Mouse (Mus musculus) heart, embryonic 12.5 days (tissue): ENCODE data around the gene Chd1l. TPM values are rescaled to one million over a fixed set of nuclear protein-coding genes. Genes with fewer than 3 reads are reported as not detected.

Source experiments
- ATAC-seq: fragments of 200-750 bp; cut with Nextera tagmentation; 2 replicates; pipeline ENCODE4 v1.8.0; 2017; ENCODE audit warnings: moderate TSS enrichment, moderate library complexity; ENCODE audit not compliant: insufficient number of reproducible peaks, low FRiP score
- H3K27ac ChIP-seq: fragments of 300-500 bp; sonication (generic); 2 replicates; pipeline ENCODE4 v1.5.1; 2016; ENCODE audit warnings: mild to moderate bottlenecking, moderate library complexity; ENCODE audit not compliant: poor library complexity, severe bottlenecking
- H3K27me3 ChIP-seq: fragments of 300-500 bp; sonication (generic); replicated peaks from 2 replicates; pipeline ENCODE4 v1.6.1; 2016; ENCODE audit warnings: mild to moderate bottlenecking, moderate library complexity
- H3K36me3 ChIP-seq: fragments of 300-500 bp; sonication (generic); 2 replicates; pipeline ENCODE4 v1.6.1; 2016; ENCODE audit warnings: mild to moderate bottlenecking, moderate library complexity
- H3K4me1 ChIP-seq: fragments of 300-500 bp; sonication (generic); replicated peaks from 2 replicates; pipeline ENCODE4 v1.6.1; 2016; ENCODE audit warnings: mild to moderate bottlenecking
- H3K4me2 ChIP-seq: fragments of 300-500 bp; sonication (generic); 2 replicates; pipeline ENCODE4 v1.6.1; 2016; ENCODE audit warnings: mild to moderate bottlenecking, moderate library complexity
- H3K4me3 ChIP-seq: fragments of 300-500 bp; sonication (generic); 2 replicates; pipeline ENCODE4 v1.5.1; 2016; ENCODE audit warnings: mild to moderate bottlenecking
- H3K9ac ChIP-seq: fragments of 300-500 bp; sonication (generic); 2 replicates; pipeline ENCODE4 v1.6.1; 2016; ENCODE audit warnings: mild to moderate bottlenecking, moderate library complexity
- H3K9me3 ChIP-seq: fragments of 300-500 bp; sonication (generic); replicated peaks from 2 replicates; pipeline ENCODE4 v1.6.1; 2016; ENCODE audit warnings: mild to moderate bottlenecking, moderate library complexity
- WGBS: fragments of 180-500 bp; shearing (Covaris S2); methylation state at CpG from one replicate; pipeline ENCODE4 v1.1.7; 2016; 5-methylcytosine and 5-hydroxymethylcytosine counted together
- polyA plus RNA-seq: library from polyadenylated mRNA; unstranded; fragments of >200 nt; fragmentation: Nextera tagmentation; extraction: Ambion mirVana; gene quantifications from 2 replicates; pipeline ENCODE4 v1.2.1, GENCODE M21; 2016

The Chd1l gene
- polyA plus RNA-seq, 1 experiment from 2014 or later = 19.7 TPM

DNA sequence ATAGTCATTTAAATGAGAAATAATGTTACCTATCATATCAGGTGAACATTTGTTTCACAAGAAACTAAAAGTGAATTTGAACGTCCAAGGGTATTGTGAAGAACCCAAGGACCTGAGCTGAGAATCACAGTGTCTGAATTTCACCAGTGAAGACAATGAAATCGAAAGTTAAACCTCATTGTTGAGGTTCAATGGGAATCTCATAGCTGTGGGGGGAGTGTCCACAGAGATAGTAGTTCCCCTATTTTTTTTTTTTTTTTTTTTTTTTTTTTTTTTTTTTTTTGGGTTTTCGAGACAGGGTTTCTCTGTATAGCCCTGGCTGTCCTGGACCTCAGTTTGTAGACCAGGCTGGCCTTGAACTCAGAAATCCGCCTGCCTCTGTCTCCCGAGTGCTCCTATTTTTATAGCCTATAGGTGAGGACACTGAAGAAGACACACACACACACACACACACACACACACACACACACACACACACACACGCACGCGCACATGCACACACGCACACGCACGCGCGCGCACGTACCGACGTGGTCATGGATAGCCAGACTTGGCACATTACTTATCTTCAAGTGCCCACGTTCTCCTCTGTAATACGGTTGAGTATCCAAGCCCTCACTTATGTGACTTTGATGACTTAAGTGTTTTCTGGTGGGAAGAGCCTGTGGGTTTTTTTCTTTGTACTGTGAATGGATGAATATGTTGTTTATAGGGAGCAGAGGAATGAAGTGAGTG is 7.3 kb upstream of the Chd1l start:
- Histone ChIP-seq H3K4me2 (no peak overlapping the region), H3K4me3 (no peak overlapping the region), H3K4me1 (0 out of 2 replicates have a peak, but pooled peaks cover 3% of the 10 kb centered on the region), H3K9me3 (no peaks in the 10 kb centered on the region), H3K27me3 (0 out of 2 replicates have a peak, but pooled peaks cover 3% of the 10 kb centered on the region), H3K36me3 (no peaks in the 10 kb centered on the region), H3K27ac (no peak overlapping the region), H3K9ac (no peak overlapping the region)
- no peak for ATAC-seq
- 88% methylated on average over 18 of the region's 19 CpGs for WGBS

DNA sequence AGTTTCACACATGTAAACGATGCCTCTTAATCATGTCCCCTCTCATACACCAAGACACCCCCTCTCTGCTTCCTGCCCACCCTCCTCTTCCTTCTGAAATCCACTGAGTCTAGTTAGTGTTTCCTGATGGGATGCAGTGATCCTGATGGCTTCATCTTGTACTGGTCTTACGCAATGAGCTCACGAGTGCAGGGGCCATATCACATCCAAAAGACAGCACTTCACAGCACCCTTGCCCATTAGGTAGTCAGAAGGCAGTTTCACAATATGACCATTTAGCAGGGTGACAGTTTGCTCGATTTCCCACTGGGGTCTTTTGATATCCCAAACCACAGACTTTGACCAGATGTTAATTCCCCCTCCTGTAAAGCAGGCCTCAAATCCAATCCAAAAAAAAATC is 5.9 kb upstream of the Chd1l start:
- 0 out of 2 replicates have a peak, but pooled peaks cover 3% of the 10 kb centered on the region for H3K27me3 ChIP-seq
- H3K4me2 ChIP-seq = no peak overlapping the region
- no peak for ATAC-seq
- WGBS = 78% methylated on average over 4 of the region's 4 CpGs
- no peak overlapping the region for H3K27ac ChIP-seq
- H3K9me3 ChIP-seq = no peaks in the 10 kb centered on the region
- no peaks in the 10 kb centered on the region for H3K36me3 ChIP-seq
- no peak overlapping the region for H3K4me3 ChIP-seq
- 0 out of 2 replicates have a peak, but pooled peaks cover 3% of the 10 kb centered on the region for H3K4me1 ChIP-seq
- H3K9ac ChIP-seq = no peak overlapping the region

DNA sequence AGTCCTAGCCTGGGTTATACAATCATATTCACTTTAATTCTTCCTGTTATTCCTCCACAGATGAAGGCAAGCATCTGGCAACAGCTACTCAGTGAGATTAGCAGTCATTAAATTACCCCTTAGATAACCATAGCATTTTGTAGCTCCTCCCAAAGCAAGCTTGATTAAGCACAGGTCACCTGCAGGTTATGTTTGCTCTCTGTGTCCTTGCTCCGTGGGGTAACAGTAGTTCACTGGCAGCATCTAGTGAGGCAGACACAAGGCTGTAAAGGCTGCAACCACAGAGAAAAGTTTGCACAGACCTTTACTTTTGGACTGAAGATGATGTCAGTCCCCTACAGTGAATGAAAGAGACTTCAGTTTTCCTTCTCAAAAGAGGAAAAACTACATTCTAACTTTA is 5.2 kb upstream of the Chd1l start:
- ATAC-seq = no peak
- Histone ChIP-seq H3K4me3 (no peak overlapping the region), H3K9me3 (no peaks in the 10 kb centered on the region), H3K4me2 (no peak overlapping the region), H3K9ac (no peak overlapping the region), H3K36me3 (no peaks in the 10 kb centered on the region), H3K4me1 (peaks cover 6% of the 10 kb centered on the region; the same call in 1 of the 2 replicates), H3K27me3 (0 out of 2 replicates have a peak, but pooled peaks cover 3% of the 10 kb centered on the region), H3K27ac (no peak overlapping the region)
- WGBS = 29% methylated on average over 1 of the region's 1 CpGs

DNA sequence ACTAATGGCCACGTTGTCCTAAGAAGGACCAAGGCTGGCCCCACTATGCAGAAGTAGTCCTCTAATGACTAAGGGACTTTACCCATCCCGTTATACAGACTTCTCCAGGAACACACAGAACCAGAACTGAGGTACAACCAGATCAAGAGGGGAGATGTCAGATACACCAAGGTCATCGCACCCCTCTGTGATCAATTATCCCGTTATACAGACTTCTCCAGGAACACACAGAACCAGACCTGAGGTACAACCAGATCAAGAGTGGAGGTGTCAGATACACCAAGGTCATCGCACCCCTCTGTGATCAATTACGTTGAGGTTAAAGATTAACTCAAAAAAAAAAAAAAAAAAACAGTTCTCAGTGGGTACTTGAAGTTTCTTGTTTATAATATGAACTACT is 1.0 kb upstream of the Chd1l start:
- Histone ChIP-seq H3K4me3 (no peak overlapping the region), H3K36me3 (no peaks in the 10 kb centered on the region), H3K27me3 (0 out of 2 replicates have a peak, but pooled peaks cover 3% of the 10 kb centered on the region), H3K9ac (no peak overlapping the region), H3K4me2 (no peak overlapping the region), H3K4me1 (peaks cover 11% of the 10 kb centered on the region; the same call in 1 of the 2 replicates), H3K27ac (no peak overlapping the region), H3K9me3 (no peaks in the 10 kb centered on the region)
- 88% methylated on average over 6 of the region's 6 CpGs for WGBS
- no peak for ATAC-seq

DNA sequence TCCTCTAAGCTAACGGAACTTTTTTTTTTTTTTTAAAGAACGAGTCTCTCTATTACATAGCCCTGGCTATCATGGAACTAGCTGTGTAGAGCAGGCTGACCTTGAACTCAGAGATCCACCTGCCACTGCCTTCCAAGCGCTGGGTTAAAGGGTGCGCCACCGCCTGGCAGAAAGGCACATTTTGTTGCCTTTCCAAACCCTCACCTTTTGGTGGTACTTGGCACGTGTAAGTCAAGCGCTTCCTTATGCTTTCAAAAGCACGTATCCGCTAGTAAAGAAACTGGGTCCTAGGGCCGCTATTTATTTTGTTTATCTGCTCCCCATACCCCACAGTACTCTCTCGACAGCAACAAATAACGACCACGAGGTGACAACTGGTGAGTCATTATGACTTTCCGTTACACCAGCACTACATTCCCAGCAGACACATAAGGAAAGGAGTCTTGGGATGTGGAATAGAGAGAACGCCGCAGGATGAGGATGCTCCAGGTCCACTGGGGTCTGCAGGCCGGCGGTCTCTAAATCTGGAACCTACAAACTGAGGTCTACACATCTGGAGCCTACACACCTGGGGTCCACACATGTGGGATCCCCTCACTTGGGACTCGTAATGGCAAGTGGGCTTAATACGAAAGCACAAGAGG is 680 bp downstream of the Chd1l start:
- WGBS = 3% methylated on average over 20 of the region's 20 CpGs
- H3K27me3 ChIP-seq = 0 out of 2 replicates have a peak, but pooled peaks cover 3% of the 10 kb centered on the region
- H3K4me3 ChIP-seq = peak overlapping the region; percentile 68
- H3K36me3 ChIP-seq = no peaks in the 10 kb centered on the region
- H3K4me2 ChIP-seq = peak overlapping the region; percentile 86
- H3K4me1 ChIP-seq = peaks cover 11% of the 10 kb centered on the region; the same call in 1 of the 2 replicates
- ATAC-seq = peak; percentile 47
- peak overlapping the region; percentile 83 for H3K27ac ChIP-seq
- no peaks in the 10 kb centered on the region for H3K9me3 ChIP-seq
- H3K9ac ChIP-seq = peak overlapping the region; percentile 82

DNA sequence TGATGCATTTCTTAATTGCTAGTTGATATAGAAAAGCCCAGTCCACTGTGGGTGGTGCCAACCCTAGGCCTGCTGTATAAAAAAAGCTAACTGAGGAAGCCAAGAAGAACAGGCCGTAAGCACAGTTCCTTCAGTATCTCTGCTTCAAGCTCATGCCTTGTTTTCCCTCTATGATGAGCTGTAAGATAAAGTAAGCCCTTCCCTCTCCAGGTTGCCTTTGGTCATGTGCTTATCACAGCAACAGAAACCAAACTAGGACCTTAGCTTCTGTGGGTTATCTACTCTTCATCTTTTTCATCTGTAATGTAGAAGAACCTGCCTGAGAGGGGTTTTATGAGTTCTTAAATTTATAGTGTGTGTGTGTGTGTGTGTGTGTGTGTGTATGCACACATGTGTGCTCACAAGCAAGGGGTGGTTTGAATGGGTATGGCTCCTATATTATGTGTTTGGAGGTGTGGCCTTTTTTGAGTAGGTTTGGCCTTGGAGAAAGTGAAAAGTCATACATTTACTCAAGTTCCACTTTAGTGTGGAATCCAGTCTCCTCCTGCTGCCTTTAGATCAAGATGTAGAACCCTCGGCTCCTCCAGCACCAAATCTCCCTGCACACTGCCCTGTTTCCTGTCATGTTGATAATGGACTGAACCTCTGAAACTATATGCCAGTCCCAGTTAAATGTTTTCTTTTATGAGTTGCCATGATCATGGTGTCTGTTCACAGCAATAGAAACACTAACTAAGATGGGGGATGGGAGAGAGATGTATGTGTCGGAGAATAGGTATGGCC is 9.8 kb downstream of the Chd1l start:
- Histone ChIP-seq H3K9me3 (no peaks in the 10 kb centered on the region), H3K4me1 (no peaks in the 10 kb centered on the region), H3K27ac (no peak overlapping the region), H3K9ac (no peak overlapping the region), H3K4me2 (no peak overlapping the region), H3K36me3 (peaks cover 37% of the 10 kb centered on the region), H3K27me3 (no peaks in the 10 kb centered on the region), H3K4me3 (no peak overlapping the region)
- 74% methylated on average over 3 of the region's 3 CpGs for WGBS
- no peak for ATAC-seq

DNA sequence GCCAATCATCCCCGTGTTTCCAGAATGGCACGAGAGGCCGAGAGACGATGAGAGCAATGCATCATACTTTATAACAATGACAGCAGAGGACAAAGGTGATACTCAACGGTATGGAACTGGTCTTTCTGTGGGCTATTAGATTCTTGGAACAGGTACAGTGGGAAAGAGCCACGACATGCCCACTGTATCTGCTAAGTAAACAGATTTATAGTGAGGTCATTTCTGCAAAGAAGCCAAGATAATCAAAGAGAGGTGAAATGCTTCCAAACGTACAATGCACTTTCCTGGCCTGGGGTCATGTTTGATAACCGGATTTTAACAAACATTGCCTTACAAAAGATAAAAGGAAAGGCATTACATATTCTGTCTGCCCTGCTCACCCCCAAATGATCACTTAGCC is 13.2 kb downstream of the Chd1l start:
- Histone ChIP-seq H3K9me3 (no peaks in the 10 kb centered on the region), H3K4me3 (no peak overlapping the region), H3K36me3 (peaks cover 43% of the 10 kb centered on the region), H3K27me3 (no peaks in the 10 kb centered on the region), H3K4me2 (no peak overlapping the region), H3K27ac (no peak overlapping the region), H3K4me1 (no peaks in the 10 kb centered on the region), H3K9ac (no peak overlapping the region)
- ATAC-seq = no peak
- 63% methylated on average over 8 of the region's 8 CpGs for WGBS

DNA sequence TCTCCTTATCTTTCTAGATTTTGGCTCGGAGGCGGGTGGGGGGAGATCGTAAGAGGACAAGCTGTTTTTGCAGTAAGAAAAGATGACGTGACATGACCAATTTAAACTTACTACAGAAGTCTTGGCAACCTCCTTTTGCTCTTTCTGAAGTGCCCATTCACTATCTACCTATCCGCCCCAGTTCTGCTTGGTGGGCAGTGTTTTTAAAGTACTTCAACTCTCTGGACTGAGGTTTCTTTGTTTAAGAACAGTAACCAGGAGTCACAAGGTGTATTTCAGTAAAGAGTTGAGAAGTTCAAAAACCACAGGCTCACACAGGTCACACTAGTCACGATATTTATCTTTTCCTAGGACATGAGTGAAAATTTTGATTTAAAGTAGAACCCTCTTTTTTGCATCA is 14.9 kb downstream of the Chd1l start:
- no peak overlapping the region for H3K9ac ChIP-seq
- H3K27me3 ChIP-seq = no peaks in the 10 kb centered on the region
- peaks cover 43% of the 10 kb centered on the region for H3K36me3 ChIP-seq
- H3K4me1 ChIP-seq = no peaks in the 10 kb centered on the region
- H3K4me2 ChIP-seq = no peak overlapping the region
- no peak overlapping the region for H3K27ac ChIP-seq
- 70% methylated on average over 6 of the region's 6 CpGs for WGBS
- H3K4me3 ChIP-seq = no peak overlapping the region
- no peak for ATAC-seq
- no peaks in the 10 kb centered on the region for H3K9me3 ChIP-seq

DNA sequence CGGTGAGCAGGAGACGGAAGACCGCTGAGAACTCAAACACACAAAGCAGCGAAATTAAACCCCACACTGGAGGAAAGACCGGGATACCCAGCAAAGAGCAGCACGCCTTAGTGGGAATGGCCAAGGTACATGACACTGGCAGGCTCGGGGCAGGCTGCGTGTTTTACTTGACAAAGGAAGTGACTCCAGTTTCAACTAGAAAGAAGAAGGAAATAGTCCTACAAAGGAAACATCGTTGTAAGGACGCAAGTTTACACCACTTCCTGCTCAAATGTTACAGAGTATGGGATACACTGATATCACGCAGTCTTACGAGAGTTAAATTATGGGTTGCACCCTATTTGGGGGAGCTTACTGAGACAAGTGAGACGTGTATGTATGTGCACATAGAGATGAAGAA is 15.9 kb downstream of the Chd1l start:
- H3K9ac ChIP-seq = no peak overlapping the region
- 84% methylated on average over 13 of the region's 13 CpGs for WGBS
- H3K36me3 ChIP-seq = peaks cover 44% of the 10 kb centered on the region
- H3K9me3 ChIP-seq = no peaks in the 10 kb centered on the region
- H3K27me3 ChIP-seq = no peaks in the 10 kb centered on the region
- ATAC-seq = no peak
- no peak overlapping the region for H3K4me3 ChIP-seq
- no peaks in the 10 kb centered on the region for H3K4me1 ChIP-seq
- H3K27ac ChIP-seq = no peak overlapping the region
- no peak overlapping the region for H3K4me2 ChIP-seq

DNA sequence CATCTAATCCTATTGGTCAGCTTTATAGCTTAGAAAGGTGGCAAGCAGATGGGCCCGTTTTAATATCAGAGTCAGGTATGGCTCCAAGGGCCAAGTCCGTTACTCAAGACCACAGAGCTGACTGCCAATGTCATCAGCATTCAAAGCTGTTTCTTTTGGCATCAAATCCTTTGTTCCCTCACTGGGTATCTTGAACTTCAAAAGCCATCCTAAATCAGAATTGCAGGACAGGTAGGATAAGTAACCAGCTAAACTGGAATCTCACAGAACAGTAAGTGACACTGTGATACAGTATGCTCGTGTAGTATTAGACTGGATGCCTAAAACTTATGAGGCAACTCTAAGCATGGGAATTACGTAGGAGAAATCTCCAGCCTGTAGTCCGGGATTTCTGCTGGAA is 16.9 kb downstream of the Chd1l start:
- Histone ChIP-seq H3K4me3 (no peak overlapping the region), H3K27me3 (no peaks in the 10 kb centered on the region), H3K4me2 (no peak overlapping the region), H3K27ac (no peak overlapping the region), H3K4me1 (no peaks in the 10 kb centered on the region), H3K36me3 (peaks cover 42% of the 10 kb centered on the region), H3K9ac (no peak overlapping the region), H3K9me3 (no peaks in the 10 kb centered on the region)
- ATAC-seq = no peak
- 89% methylated on average over 5 of the region's 5 CpGs for WGBS

DNA sequence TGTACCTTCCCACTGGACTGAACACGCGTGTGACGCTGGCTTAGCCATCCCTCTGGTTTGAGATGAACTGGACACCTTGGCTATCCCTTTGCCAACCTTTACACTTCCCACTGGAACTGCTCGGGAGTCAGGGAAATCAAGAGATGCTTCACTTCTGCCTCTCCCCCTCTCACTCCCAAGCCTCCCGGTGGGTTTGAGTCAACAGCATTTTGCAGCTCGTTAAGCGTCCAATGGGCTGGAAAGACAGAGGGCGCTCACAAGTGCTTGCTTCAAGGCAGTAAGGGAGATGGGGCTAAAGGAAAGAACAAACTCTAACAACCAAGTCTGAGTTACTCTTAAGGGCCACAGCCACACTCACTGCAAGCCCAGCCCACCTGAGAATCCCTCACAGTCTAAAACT is 19.3 kb downstream of the Chd1l start:
- no peak overlapping the region for H3K4me2 ChIP-seq
- no peaks in the 10 kb centered on the region for H3K4me1 ChIP-seq
- H3K27ac ChIP-seq = no peak overlapping the region
- ATAC-seq = no peak
- H3K27me3 ChIP-seq = no peaks in the 10 kb centered on the region
- H3K9ac ChIP-seq = no peak overlapping the region
- H3K9me3 ChIP-seq = no peaks in the 10 kb centered on the region
- WGBS = 71% methylated on average over 8 of the region's 8 CpGs
- peaks cover 59% of the 10 kb centered on the region for H3K36me3 ChIP-seq
- no peak overlapping the region for H3K4me3 ChIP-seq
